Mouse (Mus musculus): ENCODE results near the gene Pnpla7. TPM values are rescaled to one million over a fixed set of nuclear protein-coding genes. Genes with fewer than 3 reads are reported as not detected.
A peak's percentile ranks its signal among the peaks of the same experiment; 100 is the strongest.
"Not testable (repeated sequence)": the region's sequence is repeated elsewhere in the genome, so short reads cannot be mapped to it uniquely, and the experiment has no call there.

Gene Pnpla7
- 12.2 and 13.5 TPM in 2 replicates for polyA plus RNA-seq (2015; fragmentation: Nextera tagmentation; extraction: Ambion mirVana)

DNA sequence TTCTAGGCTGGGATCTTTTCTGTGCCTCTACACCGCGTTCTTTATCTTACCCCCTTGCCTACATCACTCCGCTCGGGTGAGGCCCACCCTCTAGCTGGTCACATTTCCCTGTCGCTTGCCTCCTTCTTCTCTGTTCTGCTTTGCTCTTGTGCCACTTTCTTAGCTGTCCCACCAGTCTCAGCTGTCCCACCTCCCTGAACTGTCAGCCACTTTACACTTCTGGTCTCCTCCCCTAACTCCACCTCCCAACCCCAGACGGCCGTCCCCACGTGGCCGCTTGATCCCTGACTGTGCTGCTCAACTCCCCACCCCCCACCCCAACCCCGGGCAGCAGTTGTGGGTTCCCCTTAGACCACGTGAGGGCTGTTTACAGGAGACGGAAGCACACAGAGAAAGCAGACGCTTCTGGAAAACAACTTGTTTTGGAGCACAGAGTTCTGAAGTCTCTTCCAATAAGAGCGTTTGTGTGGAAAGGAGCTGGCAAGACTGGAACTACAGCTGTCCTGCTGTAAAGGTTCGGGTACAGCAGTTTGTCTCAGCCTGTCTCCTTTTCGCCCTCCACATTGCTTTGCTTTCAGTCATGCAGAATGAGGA, at the start of gene Pnpla7:
Gene Pnpla7, plus strand, starts transcription at position 330 of the 594 bp plus-strand sequence.
- ATAC-seq (ENCODE audit: insufficient read depth) = peak; percentile 51
- Histone ChIP-seq H3K4me1 (replicated peaks) (peaks cover 49% of the 10 kb centered on the region), H3K27me3 (no peaks in the 10 kb centered on the region), H3K27ac (replicated peaks) (peak within 1 kb of the TSS; percentile 95), H3K4me3 (replicated peaks) (peak within 1 kb of the TSS; percentile 76), H3K9me3 (replicated peaks) (no peaks in the 10 kb centered on the region), H3K4me2 (peak within 1 kb of the TSS; percentile 98), H3K36me3 (replicated peaks) (peaks cover 32% of the 10 kb centered on the region), H3K9ac (peak within 1 kb of the TSS; percentile 77)
- WGBS (ENCODE audit: insufficient replicate concordance) = under 1% methylated on average over 16 of the region's 16 CpGs

DNA sequence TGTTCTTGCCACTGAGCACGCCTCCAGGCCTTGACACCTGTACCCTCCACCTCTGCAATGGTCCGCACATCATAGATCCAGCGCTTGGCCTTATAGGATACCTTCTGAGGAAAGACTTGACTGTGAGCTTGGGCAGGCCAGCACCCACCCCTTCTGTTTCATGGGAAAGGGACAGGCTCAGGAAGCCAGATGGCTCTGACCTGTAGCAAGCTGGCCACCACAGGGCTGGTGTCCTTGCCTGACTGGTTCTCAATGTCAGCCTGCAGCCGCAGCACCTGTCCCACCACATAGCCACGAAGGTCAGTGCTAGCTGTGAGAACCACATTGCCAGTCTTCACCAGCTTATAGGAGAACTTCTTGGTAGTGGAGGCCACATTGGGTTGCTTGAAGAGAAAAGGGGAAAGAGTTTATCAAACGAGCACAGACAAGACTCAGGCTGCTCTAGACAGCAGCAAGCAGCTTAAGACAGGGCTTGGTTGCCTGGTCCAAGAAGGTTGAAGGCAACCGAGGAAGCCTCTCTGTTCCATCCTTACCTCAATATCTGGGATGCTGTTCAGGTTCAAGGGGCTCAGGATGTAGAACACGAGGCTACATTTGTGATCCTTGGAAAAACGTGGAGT, 49.4 kb upstream of the Pnpla7 start:
- ATAC-seq (ENCODE audit: insufficient read depth) = no peak
- no peak overlapping the region for H3K9ac ChIP-seq
- no peaks in the 10 kb centered on the region for H3K36me3 ChIP-seq (replicated peaks)
- peaks cover 6% of the 10 kb centered on the region for H3K4me1 ChIP-seq (replicated peaks)
- H3K27me3 ChIP-seq = no peaks in the 10 kb centered on the region
- H3K27ac ChIP-seq (replicated peaks) = no peak overlapping the region
- no peak overlapping the region for H3K4me3 ChIP-seq (replicated peaks)
- no peaks in the 10 kb centered on the region for H3K9me3 ChIP-seq (replicated peaks)
- H3K4me2 ChIP-seq = no peak overlapping the region
- 68% methylated on average over 9 of the region's 9 CpGs for WGBS (ENCODE audit: insufficient replicate concordance)

- H3K27ac ChIP-seq (replicated peaks) = no peak overlapping the region
- no peak for ATAC-seq (ENCODE audit: insufficient read depth)
- WGBS (ENCODE audit: insufficient replicate concordance) = 35% methylated on average over 7 of the region's 7 CpGs
Observed at GRCm38 (mm10) chr2:24926965-24927358, 48.9 kb upstream of the Pnpla7 start.

GRCm38 (mm10) chr2:24927810-24928479, 47.9 kb upstream of the Pnpla7 start:
- Histone ChIP-seq H3K9ac (no peak overlapping the region), H3K36me3 (replicated peaks) (no peaks in the 10 kb centered on the region), H3K4me2 (no peak overlapping the region), H3K27ac (replicated peaks) (no peak overlapping the region), H3K27me3 (no peaks in the 10 kb centered on the region), H3K4me3 (replicated peaks) (no peak overlapping the region), H3K4me1 (replicated peaks) (peaks cover 6% of the 10 kb centered on the region), H3K9me3 (replicated peaks) (no peaks in the 10 kb centered on the region)
- 63% methylated on average over 4 of the region's 4 CpGs for WGBS (ENCODE audit: insufficient replicate concordance)
- ATAC-seq (ENCODE audit: insufficient read depth) = no peak

More at GRCm38 (mm10) chr2:24926965-24927358, 48.9 kb upstream of the Pnpla7 start:
- Histone ChIP-seq H3K4me3 (replicated peaks) (no peak overlapping the region), H3K9me3 (replicated peaks) (no peaks in the 10 kb centered on the region), H3K36me3 (replicated peaks) (no peaks in the 10 kb centered on the region), H3K27me3 (no peaks in the 10 kb centered on the region), H3K9ac (no peak overlapping the region), H3K4me2 (no peak overlapping the region), H3K4me1 (replicated peaks) (peaks cover 6% of the 10 kb centered on the region)

GRCm38 (mm10) chr2:24929119-24929518, 46.7 kb upstream of the Pnpla7 start:
- Histone ChIP-seq H3K9ac (no peak overlapping the region), H3K36me3 (replicated peaks) (no peaks in the 10 kb centered on the region), H3K9me3 (replicated peaks) (no peaks in the 10 kb centered on the region), H3K4me2 (no peak overlapping the region), H3K27me3 (no peaks in the 10 kb centered on the region), H3K4me3 (replicated peaks) (no peak overlapping the region), H3K27ac (replicated peaks) (no peak overlapping the region), H3K4me1 (replicated peaks) (peaks cover 14% of the 10 kb centered on the region)
- WGBS (ENCODE audit: insufficient replicate concordance) = 73% methylated on average over 2 of the region's 2 CpGs
- no peak for ATAC-seq (ENCODE audit: insufficient read depth)

DNA sequence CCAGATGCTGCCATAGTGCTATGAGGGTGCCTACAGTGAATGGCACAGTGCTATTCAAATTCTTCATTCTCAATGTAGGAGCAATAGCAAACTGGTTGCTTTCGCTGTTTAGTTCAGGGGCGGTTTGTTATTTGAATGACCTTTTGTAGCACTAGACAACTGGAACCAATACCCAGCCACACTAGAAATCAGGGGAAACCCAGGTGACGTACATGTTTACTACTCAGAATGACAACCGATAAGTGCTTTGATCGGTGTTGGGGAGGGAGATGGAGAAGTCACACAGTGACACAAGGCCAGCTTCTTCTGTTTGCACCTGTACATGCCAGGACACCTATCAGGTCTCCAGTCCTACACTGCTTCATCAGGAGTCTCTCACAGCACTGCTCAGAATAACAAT, 46.2 kb upstream of the Pnpla7 start:
- Histone ChIP-seq H3K4me3 (replicated peaks) (no peak overlapping the region), H3K4me2 (no peak overlapping the region), H3K36me3 (replicated peaks) (no peaks in the 10 kb centered on the region), H3K4me1 (replicated peaks) (peaks cover 19% of the 10 kb centered on the region), H3K27ac (replicated peaks) (no peak overlapping the region), H3K27me3 (no peaks in the 10 kb centered on the region), H3K9me3 (replicated peaks) (no peaks in the 10 kb centered on the region), H3K9ac (no peak overlapping the region)
- WGBS (ENCODE audit: insufficient replicate concordance) = 79% methylated on average over 5 of the region's 5 CpGs
- no peak for ATAC-seq (ENCODE audit: insufficient read depth)

DNA sequence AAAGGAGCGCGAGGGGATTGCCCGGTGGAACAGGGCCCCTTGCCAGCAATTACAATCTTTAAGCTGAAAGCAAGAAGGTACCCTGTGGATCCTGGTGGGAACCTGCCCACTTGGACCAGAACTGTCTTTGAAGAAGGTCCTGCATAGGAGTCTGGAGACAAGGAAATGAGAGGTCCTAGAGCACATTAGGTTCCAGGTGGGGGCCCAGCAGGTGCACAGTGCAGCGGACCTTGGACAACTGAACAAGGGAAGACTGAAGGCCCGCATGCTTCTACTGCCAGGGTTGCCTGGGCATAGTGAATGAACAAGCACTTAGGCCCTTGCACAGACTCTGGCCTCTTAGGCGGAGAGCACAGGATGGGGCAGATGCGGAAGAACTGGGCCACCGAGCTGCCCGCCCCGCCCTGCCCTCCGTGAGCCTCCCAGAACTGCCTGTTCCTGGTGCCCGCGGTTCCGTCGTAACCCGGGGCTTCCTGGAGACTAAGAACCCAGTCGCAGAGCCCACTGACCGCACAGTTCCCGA, 41.3 kb upstream of the Pnpla7 start:
- Histone ChIP-seq H3K36me3 (replicated peaks) (no peaks in the 10 kb centered on the region), H3K9me3 (replicated peaks) (no peaks in the 10 kb centered on the region), H3K27me3 (peaks cover 21% of the 10 kb centered on the region), H3K27ac (replicated peaks) (peak overlapping the region; percentile 88), H3K9ac (peak overlapping the region; percentile 74), H3K4me2 (peak overlapping the region; percentile 100), H3K4me3 (replicated peaks) (peak overlapping the region; percentile 79), H3K4me1 (replicated peaks) (peaks cover 26% of the 10 kb centered on the region)
- ATAC-seq (ENCODE audit: insufficient read depth) = peak; percentile 70
- WGBS (ENCODE audit: insufficient replicate concordance) = 5% methylated on average over 19 of the region's 19 CpGs

- under 1% methylated on average over 49 of the region's 49 CpGs for WGBS (ENCODE audit: insufficient replicate concordance)
- Histone ChIP-seq H3K36me3 (replicated peaks) (no peaks in the 10 kb centered on the region), H3K4me2 (peak within 1 kb of the TSS; percentile 100), H3K27ac (replicated peaks) (peak within 1 kb of the TSS; percentile 88), H3K4me1 (replicated peaks) (peaks cover 26% of the 10 kb centered on the region), H3K27me3 (peaks cover 27% of the 10 kb centered on the region), H3K9me3 (replicated peaks) (no peaks in the 10 kb centered on the region), H3K4me3 (replicated peaks) (peak within 1 kb of the TSS; percentile 79), H3K9ac (peak within 1 kb of the TSS; percentile 74)
- peak; percentile 92 for ATAC-seq (ENCODE audit: insufficient read depth)
Observed at GRCm38 (mm10) chr2:24935057-24935796, 40.6 kb upstream of the Pnpla7 start, which contains the start of gene Arrdc1. Arrdc1 (minus strand) TSS chr2:24935252.

GRCm38 (mm10) chr2:24942092-24942491, 33.7 kb upstream of the Pnpla7 start:
- ATAC-seq (ENCODE audit: insufficient read depth) = no peak

DNA sequence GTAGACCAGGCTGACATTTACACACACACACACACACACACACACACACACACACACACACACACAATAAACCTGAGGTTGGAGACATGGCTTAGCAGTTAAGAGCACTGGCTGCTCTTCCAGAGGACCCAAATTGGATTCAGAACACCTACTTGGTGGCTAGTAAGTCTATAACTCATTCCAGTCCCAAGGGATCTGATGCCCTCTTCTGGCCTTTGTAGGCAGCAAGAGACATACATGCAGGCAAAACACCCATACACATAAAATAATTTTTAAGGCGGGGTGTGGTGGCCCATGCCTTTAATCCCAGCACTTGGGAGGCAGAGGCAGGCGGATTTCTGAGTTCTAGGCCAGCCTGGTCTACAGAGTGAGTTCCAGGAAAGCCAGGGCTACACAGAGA, 31.5 kb upstream of the Pnpla7 start:
- H3K4me1 ChIP-seq (replicated peaks); H3K27ac ChIP-seq (replicated peaks); H3K36me3 ChIP-seq (replicated peaks); H3K9me3 ChIP-seq (replicated peaks); H3K4me2 ChIP-seq; H3K9ac ChIP-seq; H3K27me3 ChIP-seq; ATAC-seq (ENCODE audit: insufficient read depth); H3K4me3 ChIP-seq (replicated peaks): not testable (repeated sequence)
- 24% methylated on average over 2 of the region's 2 CpGs for WGBS (ENCODE audit: insufficient replicate concordance)

More at GRCm38 (mm10) chr2:24942092-24942491, 33.7 kb upstream of the Pnpla7 start:
- no peak overlapping the region for H3K4me3 ChIP-seq (replicated peaks)
- peaks cover 24% of the 10 kb centered on the region for H3K27me3 ChIP-seq
- 47% methylated on average over 4 of the region's 4 CpGs for WGBS (ENCODE audit: insufficient replicate concordance)
- no peak overlapping the region for H3K4me2 ChIP-seq
- no peaks in the 10 kb centered on the region for H3K9me3 ChIP-seq (replicated peaks)
- H3K4me1 ChIP-seq (replicated peaks) = no peaks in the 10 kb centered on the region
- H3K9ac ChIP-seq = no peak overlapping the region
- no peak overlapping the region for H3K27ac ChIP-seq (replicated peaks)
- H3K36me3 ChIP-seq (replicated peaks) = no peaks in the 10 kb centered on the region
